Mouse (Mus musculus): Measurements from ENCODE around the gene St8sia4. TPM values are rescaled to one million over a fixed set of nuclear protein-coding genes. Genes with fewer than 3 reads are reported as not detected.

Gene St8sia4
- total RNA-seq (2021) (1 to 10 TPM in 1 of 2 experiments, under 1 TPM in 1; 0.89 to 2.5 TPM), polyA plus RNA-seq (2012; rRNA removed) (0.59 and 0.65 TPM in 2 replicates)
- long read RNA-seq = 0 reads

DNA sequence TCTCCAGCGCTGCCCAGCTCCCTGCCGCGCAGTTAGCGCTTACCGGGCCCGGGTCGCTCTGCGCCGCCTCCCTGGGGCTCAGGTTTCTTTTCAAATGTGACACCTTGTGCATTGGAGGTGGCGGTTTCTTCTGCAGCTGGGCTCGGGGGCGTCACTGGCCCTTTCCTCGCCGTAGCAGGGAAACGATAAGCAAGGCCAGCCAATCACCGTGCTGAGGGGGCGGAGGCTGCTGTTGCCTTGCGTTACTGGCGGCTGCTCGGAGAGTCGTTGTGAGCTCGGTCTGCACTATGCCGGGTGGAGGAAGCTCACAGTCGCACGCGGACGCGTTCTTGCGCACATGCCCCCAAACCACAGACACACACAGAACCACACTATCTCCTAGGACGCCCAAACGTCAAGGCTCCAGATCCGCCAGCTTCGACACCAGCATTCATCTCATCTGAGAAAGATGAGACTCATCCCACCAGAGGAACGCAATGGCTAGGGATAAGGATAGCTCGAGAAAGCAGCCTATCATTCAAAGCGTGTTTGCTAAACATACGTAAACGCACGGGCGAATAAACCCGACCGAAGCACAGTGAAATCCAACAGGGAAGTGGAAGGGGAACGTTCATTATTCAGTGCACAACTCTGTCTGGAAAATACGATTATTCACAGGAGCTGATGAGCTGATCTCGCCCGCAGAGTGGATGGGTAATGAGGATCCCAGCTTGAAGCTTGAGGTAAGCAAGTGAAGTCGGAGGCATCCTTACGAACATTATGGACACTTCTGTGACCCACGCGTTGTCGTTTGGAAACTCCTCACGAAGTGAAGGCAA is at the start of gene St8sia4:
Gene St8sia4, minus strand, starts transcription at position 137 of the 818 bp plus-strand sequence.
- peak; percentile 84 for DNase-seq

DNA sequence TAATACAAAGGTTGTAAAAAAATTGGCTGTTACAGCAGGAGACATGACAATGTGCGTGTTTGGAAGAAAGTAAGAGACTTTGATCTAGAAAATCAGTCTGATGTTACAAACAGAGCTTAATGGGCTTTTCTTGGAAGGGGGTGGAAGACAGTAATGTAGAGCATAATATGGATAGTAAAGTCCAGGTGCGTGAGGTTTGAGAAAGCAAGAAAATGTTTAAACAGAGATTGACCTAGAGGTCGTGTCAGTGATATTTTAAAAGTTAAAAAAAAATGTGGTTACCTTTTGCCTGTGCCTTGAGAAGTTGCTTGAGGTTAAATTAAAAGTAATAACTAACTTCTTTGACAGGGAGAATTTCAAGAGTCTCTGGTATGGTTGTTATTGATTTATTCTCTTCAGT is 41.8 kb upstream of the St8sia4 start:
- DNase-seq = no peak

DNA sequence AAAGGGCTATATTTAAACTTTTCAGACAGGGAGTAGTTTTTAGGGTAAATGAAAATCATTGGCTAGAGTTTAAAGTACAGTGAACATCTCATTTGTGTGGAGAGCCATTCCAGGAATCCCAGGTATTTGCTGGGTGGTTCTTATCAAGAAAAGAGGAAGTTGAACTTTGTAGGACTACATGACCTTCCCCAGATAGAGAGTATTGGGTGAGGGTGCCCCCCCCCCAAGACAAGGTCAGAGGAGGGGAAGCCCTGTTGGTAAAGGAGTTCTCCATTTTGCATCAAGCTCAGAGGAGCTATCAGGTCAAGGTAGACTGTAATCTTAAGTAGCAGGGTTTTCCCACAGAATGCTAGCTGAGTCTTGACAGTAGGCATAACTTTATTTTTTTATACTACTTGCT is 32.5 kb upstream of the St8sia4 start:
- DNase-seq = no peak

DNA sequence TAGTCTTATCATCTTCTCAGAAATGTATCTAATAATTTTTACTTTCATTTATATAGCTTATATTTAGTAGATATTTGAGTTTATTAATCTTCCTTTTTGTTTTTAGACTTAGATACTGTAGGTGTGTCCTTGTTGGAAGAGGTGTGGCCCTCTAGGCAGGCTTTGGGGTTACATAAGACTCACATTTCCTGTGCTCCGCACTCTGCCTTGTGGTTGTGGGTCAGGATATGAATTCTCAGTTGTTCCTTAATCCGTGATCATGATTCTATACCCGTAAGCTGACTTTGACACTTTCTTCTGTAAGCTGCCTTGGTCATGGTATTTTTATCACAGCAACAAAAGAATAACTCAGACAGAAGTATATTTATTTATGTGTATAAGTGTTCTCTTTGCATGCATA is 6.7 kb upstream of the St8sia4 start:
- DNase-seq = no peak

DNA sequence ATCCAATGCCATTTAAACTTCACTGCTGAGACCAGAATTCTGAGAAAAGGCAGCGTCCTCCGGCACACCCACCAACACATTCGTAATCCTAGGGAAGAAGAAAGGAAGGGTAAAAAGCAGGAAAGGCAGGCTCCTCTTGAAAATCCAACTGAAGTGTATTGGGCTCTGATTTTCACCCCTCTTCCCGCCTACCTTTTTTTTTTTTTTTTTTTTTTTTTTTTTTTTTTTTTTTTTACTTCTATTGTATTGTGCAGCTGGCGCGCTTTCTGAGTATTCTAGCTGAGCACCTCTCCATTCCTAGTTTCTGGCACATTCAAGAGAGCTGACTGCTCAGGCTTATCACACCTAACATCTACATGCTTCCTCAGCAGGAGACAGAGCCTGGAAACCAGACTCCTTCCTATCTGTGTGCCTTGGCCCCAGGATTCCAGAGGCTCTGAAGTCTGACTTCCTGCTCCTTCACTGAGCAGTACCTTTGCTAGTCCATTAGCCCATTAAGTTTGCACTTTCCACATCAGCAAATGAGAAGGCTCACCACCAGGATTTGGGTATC is 958 bp upstream of the St8sia4 start:
- no peak for DNase-seq

DNA sequence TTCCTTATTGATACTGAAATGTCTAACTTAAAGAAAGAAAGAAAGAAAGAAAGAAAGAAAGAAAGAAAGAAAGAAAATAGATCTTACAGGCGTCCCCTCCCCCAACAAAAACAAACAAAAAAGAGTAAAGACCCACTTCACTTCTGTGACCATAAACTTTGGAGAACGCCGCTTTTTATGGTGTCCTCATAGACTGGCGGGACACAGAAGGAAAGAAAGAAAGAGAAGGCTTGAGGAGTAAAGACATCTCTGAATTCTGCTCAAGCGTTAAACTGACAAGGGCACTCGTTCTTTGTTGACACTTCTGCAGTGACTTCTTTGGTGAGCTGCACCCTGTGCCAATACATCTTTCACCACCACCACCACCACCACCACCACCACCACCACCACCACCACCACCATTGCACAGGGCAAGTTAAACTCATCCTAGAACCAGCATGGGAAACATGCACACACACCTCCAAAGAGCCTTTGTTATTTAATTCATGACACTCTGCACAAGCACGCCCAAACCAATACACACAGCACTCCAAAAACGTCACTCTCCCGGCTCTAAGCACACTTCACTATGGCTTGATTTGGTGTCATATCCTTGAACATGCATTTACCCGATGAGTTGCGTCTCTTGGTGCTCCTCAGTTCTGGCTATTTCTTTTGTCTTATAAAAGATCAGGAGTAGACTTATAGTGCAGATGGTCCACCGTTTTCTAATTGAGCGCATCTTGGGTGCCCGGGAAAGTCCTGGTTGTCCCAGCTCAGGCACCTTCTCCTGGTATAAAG is 640 bp downstream of the St8sia4 start:
- DNase-seq = no peak

DNA sequence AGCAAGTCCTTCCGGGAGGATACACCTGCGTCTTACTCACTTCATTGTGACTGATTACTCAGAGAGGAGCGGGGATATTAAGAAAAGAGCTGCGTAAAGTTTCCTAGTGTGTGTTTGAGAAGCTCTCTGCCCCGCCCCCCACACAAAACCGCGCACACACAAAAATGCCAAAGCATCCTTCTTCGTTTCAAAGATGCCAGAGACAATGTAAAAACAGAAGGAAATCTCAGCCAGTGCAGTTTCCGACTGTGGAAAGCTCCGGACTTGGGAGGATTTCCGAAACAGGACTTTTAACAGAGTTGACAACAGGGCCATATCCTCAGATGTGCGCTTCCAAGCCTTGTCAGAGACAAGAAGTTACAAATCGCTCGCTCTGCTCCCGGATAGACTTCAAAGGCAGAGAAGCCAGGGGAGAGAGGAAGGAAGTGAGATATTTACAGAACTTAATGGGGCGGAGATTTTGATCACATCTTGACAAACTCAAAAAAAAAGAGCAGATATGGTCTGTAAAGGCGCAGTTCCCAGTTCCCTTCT is 1.4 kb downstream of the St8sia4 start:
- peak; percentile 22 for DNase-seq

DNA sequence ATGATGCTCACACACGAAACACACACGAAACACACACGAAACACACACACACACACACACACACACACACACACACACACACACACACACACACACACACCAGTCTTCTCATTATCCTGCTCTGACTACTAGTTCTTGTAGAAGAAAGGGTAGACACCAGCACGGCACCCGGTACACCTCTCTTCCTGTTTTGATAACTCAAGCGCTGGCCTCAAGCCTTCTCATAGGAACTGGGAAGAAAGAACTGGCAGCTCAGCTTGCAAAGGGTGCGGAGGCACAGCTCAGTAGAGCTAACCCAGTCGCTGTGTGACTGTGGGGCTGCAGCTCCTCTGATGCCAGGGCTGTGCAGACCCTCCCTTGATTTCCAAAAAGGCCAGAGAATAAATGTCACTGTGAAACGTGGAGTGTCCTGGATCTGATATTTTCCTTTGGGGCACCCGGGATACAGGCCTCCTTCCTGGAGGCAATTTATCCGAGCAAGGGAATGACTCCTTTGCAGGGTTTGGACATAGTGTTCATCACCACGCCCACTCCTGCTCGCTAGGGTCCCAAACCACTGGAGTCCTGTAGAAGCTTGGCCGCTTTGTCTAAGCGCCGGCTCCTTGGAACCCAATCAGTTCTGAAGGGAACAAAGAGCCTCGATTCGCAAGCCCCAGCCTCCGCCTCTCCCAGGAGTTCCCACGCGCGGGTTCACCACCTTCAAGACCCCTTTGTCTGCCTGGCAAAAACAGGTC is 2.2 kb downstream of the St8sia4 start:
- peak; percentile 4 for DNase-seq

DNA sequence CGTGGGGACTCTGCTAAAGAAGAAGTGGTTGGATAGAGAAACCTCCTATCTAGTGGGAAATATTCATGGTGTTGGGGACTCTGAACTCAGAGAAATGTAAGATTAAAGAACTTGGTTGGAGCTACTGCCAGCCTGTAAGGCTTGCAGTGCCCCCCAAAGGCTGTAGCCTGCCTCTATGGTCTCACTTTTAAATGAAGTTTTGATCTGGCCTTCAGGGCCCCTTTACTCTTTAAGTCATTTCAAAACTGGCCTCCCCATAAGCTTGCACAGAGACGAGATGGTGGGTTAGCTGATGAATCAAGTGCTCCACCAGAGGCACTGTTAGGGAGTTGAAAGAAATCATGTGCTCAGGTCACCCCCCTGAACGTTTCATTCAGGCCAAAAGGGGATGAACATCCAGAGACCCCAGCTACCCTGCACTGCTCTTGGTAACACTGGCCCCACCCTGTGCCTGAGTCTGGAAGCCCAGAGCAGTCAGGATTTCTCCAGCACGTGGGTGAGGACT is 3.0 kb downstream of the St8sia4 start:
- DNase-seq = no peak

DNA sequence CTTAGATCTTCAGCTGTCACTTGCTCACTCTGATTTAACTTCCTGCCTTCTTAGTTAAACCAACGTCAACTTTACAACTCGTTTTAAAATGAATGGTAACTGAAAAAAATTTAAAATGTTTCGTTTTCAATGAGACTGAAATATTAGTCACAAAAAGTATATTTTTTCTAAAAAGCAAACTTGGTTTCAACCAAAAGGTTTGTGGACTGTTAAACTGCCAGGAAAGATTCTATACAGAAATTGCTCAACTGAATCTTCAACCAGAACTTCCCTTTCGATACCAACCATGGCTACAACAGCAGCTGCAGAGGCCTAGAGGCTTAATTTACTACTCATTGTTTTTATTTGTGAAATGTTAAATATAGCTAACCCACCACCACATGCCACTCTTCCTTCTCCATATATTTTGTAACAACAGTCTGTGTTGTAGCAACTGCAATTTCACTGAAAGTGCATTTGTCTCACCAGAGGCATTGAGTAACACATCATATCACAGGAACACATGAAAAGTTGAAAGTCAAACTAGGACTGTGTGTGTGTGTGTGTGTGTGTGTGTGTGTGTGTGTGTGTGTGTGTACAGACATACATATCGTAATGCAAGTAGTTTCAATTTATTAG is 10.2 kb downstream of the St8sia4 start:
- no peak for DNase-seq

DNA sequence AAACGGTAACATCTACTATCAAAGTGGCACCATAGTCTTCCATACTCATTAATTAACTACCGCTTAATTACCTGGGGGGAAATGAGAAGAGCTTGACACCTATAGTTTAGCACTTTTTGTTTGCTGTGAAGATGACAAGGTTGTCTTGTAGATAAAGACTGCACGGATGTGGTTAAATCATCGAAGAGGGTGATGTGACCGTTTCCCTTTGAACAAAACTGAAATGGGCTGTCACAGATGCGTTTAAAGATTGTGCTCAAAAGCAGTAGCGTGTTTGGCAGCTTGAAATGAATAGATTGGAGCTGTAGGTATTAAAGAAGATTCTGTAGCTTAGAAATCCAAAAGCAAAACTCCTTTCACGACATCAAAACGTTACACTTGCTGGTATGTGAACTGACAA is 11.8 kb downstream of the St8sia4 start:
- DNase-seq = no peak

DNA sequence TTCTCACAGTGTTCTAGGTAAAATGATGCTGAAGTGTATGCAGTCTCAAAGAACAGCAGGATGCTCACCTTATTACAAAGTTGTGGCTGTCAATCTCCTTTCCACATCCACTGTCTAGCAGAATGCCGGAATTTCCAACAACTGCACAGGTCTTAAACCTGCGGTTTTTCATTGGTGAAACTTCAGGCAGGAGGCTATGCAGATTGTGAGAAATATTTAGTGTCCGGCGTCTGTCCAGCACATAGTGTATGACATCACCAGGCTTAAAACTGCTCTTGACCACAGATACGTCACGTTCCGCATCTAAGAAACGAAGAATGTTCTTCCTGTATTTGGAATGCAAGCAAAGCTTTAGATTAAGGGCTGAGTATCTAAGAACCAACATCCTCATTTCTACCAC is 13.9 kb downstream of the St8sia4 start:
- no peak for DNase-seq

DNA sequence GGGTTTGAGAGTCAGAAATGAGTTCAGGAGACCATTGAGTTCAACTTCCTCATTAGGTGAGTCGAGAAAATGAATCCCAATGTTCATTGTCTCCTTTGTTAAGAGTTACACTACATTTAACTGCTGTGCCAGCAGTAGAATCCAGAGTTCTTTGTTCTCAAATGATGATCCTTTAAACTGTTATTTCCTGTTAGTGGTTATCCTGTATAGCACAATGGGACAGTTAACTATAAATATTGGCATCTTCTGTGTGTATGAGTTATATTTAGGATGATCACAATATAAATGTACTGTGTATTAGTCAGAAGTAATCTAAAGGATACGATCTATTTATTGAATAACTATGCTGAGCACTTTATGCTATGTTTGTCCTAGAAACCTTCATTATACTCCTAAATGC is 23.1 kb downstream of the St8sia4 start:
- no peak for DNase-seq

DNA sequence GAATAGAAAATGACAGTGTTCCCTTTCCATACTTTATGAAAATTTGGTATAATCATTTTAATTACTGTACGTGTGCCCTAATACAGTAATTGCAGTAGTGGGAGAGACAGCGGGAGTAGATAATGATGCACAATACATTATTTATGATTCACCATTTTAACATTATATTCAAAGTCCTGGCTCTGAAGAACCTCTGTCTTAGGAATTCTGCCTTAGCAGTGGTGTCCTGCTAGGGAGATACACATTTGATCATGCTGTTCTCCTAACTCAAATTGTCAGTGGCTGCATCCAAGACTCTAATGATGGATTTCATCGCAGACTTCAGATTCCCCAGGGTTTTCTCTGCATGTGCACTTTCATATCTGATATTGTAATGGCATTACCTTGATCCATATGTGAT is 28.4 kb downstream of the St8sia4 start:
- DNase-seq = no peak

DNA sequence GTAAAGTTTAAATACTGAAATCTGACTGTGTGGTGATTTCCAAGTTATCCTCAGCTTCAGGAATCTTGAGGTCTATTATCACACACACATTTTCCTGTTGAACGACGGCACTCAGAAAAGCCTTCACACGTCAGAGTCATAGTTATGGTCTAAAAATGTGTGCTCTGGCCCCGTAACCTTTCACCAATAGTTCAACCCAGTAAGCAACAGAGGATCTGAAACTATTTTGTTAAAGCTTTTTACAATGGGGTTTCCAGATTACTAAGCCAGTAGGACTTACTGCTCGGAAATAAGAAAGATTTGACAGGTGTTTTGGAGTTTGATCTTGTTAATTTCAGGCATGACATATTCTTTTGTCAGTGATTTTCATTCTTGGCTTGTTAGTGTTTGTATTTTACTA is 43.0 kb downstream of the St8sia4 start:
- no peak for DNase-seq

DNA sequence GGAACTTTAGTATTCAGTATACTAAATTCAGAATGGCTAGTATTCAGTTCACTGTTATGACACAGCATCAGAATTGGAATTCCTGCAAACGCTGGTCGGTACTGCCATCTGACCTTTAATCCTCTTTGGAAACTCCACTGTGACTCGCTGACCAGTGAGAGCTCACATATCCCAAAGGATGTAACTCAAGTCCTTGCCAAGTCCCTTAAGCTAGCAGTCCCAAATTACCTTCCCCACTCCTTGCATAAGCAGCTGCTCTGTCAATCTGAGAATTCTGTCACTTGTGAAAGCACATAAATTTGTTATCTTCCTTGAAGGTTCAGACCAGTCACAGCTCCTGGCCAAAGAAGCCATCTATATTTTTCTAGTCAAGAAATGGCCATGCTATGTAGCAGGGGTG is 48.7 kb downstream of the St8sia4 start:
- peak; percentile 7 for DNase-seq

DNA sequence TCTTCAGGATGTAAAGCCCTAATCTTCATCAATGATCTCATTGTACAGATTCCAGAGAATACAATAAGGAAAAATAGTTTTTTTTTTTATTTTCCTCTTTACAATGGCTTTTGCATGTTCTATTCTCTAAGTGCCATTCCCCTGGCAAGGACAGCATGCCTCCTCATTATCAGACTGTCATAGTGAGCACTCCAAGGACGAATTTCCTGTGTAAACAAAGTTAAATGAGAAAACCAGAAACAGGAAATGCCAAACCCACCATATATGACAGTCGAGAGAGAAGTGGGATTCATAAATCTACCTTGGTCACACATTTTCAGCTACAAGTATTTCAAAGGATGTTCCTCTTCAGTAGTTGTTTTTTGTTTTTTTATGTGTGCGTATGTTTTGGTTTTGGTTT is 49.2 kb downstream of the St8sia4 start:
- no peak for DNase-seq

DNA sequence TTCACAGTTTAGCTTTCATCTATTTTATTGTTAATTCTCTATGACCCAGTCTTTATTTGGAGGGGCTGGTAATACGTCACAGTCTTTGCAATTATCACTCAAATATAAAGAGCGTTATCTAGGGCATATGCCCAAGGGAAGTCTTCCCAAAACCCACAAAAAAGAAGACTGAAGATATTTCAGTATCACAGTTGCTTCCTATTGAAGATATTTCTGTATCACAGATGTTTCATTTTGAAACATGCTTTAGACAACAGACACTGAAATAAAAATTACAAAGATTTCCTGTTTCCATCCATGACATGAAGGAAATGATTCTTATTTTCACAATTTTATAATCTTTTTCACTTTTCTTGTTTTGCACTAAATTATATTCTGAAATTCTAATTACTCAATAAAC is 57.4 kb downstream of the St8sia4 start:
- DNase-seq = no peak

DNA sequence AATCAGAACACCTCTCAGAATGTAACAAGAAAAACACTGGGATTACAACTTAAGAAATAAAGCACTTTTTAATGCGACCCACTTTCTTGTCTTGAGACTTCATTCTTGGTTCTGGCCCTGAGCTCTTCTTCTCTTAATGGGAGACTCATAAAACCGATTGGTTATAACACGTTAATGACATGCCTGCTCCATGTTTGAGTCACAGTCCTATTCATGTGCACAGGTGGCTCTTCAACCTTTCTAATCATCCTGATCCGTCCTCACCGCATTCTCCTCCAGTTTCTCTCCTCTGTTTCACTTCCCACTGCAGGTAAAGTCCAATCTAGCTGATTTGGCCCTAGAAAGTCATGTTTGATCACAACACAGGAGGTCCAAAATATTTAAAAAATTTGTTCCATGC is 58.3 kb downstream of the St8sia4 start:
- DNase-seq = no peak

DNA sequence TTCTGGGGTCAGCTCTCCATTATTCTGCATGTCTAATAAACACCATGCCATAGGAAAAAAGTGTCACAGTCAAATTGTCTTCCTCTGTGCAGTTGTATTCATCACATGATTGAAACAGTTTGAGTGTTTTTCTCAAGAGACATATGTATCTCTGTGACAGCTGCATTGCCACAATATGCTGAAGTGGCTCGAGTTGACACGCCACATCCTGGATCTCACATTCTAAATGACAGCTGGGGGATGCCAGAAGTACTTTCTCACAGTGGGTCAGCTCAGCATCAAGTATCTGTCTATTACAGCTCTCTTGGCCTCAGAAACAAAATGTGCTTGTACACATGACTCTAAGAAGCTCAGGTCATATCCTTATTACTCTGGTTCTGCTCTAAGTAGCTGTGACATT is 61.9 kb downstream of the St8sia4 start:
- no peak for DNase-seq

DNA sequence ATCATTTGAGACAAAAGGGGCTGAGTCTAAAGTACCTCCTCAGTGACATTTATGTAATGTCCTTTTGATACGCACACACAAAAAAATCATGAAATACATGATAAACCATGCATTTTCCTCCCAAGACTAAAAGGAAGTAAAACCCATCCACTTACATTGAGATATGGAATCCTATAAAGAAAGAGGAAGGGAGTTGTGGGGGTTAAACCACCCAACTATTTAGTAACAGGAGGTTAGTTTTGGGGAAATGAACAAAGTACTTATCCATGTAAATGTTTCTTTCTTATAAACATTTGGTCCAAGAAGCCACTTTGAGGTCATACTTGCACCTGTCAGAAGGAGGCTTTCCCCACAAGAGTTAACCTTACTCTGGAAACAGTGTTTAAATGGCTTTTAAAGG is 69.3 kb downstream of the St8sia4 start:
- no peak for DNase-seq
